Mouse (Mus musculus): ENCODE data around the gene Spock1.
A peak's percentile ranks its signal among the peaks of the same experiment; 100 is the strongest.

Spock1 gene

DNA sequence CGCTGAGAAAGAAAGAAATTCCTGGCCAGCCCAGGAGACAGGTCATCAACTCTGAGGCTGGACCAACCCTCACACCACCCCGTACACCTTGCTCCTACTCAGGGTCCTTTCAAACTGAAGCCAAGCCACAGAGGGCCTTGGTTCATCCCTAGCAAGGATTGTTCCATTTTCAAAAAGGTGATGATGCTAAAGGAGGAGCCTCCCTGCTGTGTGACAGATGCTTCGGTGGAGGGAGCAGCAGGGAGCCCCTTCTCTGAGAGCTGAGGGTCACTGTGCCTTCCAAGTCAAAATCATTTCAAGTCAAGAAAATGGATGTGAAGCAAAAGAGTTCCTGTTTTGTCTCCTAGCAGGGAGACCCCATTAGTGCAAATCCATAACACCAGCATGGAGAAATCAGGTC lies 23.2 kb upstream of the Spock1 start:
- peaks cover 20% of the 10 kb centered on the region for H3K4me1 ChIP-seq (replicated peaks; ENCODE audit: low read depth, low read length)
- H3K4me3 ChIP-seq (replicated peaks; ENCODE audit: low read length) = no peak overlapping the region

DNA sequence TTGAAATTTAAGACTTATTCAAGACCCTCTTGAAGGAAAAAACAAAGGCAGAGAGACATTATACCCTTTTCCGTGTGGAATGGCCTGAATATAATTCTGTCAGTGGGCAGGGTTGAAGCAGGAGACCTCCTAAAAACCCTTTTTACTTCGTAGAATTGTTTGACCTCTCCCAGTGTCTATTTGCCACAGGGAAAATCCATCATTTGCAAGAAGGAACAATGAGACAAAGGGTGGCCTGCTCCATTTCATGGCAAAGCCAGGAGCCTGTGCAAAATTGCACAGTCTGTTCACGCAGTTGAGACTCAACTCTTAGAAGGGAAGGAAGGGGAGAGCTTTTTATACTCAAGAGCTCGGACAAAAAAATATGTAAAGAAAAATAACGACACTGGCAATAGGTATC lies 22.6 kb upstream of the Spock1 start:
- TF ChIP-seq POU5F1 (IDR thresholded peaks at IDR 0.05; ENCODE audit: borderline replicate concordance, low read length) = no peak
- no peak for TF ChIP-seq CTCF (conservative IDR thresholded peaks at IDR 0.05; ENCODE audit: low read length)
- TF ChIP-seq NANOG (IDR thresholded peaks at IDR 0.05; ENCODE audit: borderline replicate concordance, low read length) = no peak
- Histone ChIP-seq H3K4me1 (replicated peaks; ENCODE audit: low read depth, low read length) (peaks cover 20% of the 10 kb centered on the region), H3K27me3 (ENCODE audit: insufficient read depth, low read length) (peaks cover 9% of the 10 kb centered on the region), H3K36me3 (ENCODE audit: insufficient read depth, low read length) (no peaks in the 10 kb centered on the region), H3K4me3 (replicated peaks; ENCODE audit: low read length) (no peak overlapping the region), H3K9me3 (ENCODE audit: low read length) (no peaks in the 10 kb centered on the region)

More for the DNA sequence above, 23.2 kb upstream of the Spock1 start:
- Histone ChIP-seq H3K9me3 (ENCODE audit: low read length) (no peaks in the 10 kb centered on the region), H3K27me3 (ENCODE audit: insufficient read depth, low read length) (peaks cover 9% of the 10 kb centered on the region), H3K36me3 (ENCODE audit: insufficient read depth, low read length) (no peaks in the 10 kb centered on the region)
- TF ChIP-seq NANOG (IDR thresholded peaks at IDR 0.05; ENCODE audit: borderline replicate concordance, low read length) (no peak), POU5F1 (IDR thresholded peaks at IDR 0.05; ENCODE audit: borderline replicate concordance, low read length) (no peak), CTCF (conservative IDR thresholded peaks at IDR 0.05; ENCODE audit: low read length) (no peak)

GRCm38 (mm10) chr13:57930283-57930682 lies 22.2 kb upstream of the Spock1 start:
- Histone ChIP-seq H3K4me1 (replicated peaks; ENCODE audit: low read depth, low read length) (peaks cover 20% of the 10 kb centered on the region), H3K9me3 (ENCODE audit: low read length) (no peaks in the 10 kb centered on the region), H3K4me3 (replicated peaks; ENCODE audit: low read length) (no peak overlapping the region), H3K36me3 (ENCODE audit: insufficient read depth, low read length) (no peaks in the 10 kb centered on the region), H3K27me3 (ENCODE audit: insufficient read depth, low read length) (peaks cover 9% of the 10 kb centered on the region)
- no peak for TF ChIP-seq POU5F1 (IDR thresholded peaks at IDR 0.05; ENCODE audit: borderline replicate concordance, low read length)
- TF ChIP-seq CTCF (conservative IDR thresholded peaks at IDR 0.05; ENCODE audit: low read length) = no peak
- no peak for TF ChIP-seq NANOG (IDR thresholded peaks at IDR 0.05; ENCODE audit: borderline replicate concordance, low read length)

GRCm38 (mm10) chr13:57919947-57920346 lies 11.8 kb upstream of the Spock1 start:
- TF ChIP-seq NANOG (IDR thresholded peaks at IDR 0.05; ENCODE audit: borderline replicate concordance, low read length) (no peak), CTCF (conservative IDR thresholded peaks at IDR 0.05; ENCODE audit: low read length) (no peak), POU5F1 (IDR thresholded peaks at IDR 0.05; ENCODE audit: borderline replicate concordance, low read length) (no peak)
- Histone ChIP-seq H3K9me3 (ENCODE audit: low read length) (no peaks in the 10 kb centered on the region), H3K4me1 (replicated peaks; ENCODE audit: low read depth, low read length) (no peaks in the 10 kb centered on the region), H3K27me3 (ENCODE audit: insufficient read depth, low read length) (peaks cover 13% of the 10 kb centered on the region; the same call in 1 of the 2 replicates), H3K4me3 (replicated peaks; ENCODE audit: low read length) (no peak overlapping the region), H3K36me3 (ENCODE audit: insufficient read depth, low read length) (no peaks in the 10 kb centered on the region)

- TF ChIP-seq POU5F1 (IDR thresholded peaks at IDR 0.05; ENCODE audit: borderline replicate concordance, low read length) = no peak
- no peak for TF ChIP-seq NANOG (IDR thresholded peaks at IDR 0.05; ENCODE audit: borderline replicate concordance, low read length)
- no peak for TF ChIP-seq CTCF (conservative IDR thresholded peaks at IDR 0.05; ENCODE audit: low read length)
- Histone ChIP-seq H3K36me3 (ENCODE audit: insufficient read depth, low read length) (no peaks in the 10 kb centered on the region), H3K4me1 (replicated peaks; ENCODE audit: low read depth, low read length) (0 out of 2 replicates have a peak, but pooled peaks cover 3% of the 10 kb centered on the region), H3K27me3 (ENCODE audit: insufficient read depth, low read length) (peaks cover 52% of the 10 kb centered on the region), H3K4me3 (replicated peaks; ENCODE audit: low read length) (no peak overlapping the region), H3K9me3 (ENCODE audit: low read length) (peaks cover 6% of the 10 kb centered on the region; the same call in 1 of the 2 replicates)
Measured at GRCm38 (mm10) chr13:57911171-57911570, 3.0 kb upstream of the Spock1 start.

- Histone ChIP-seq H3K4me1 (replicated peaks; ENCODE audit: low read depth, low read length) (0 out of 2 replicates have a peak, but pooled peaks cover 3% of the 10 kb centered on the region), H3K4me3 (replicated peaks; ENCODE audit: low read length) (peak overlapping the region; percentile 84), H3K36me3 (ENCODE audit: insufficient read depth, low read length) (no peaks in the 10 kb centered on the region), H3K9me3 (ENCODE audit: low read length) (peaks cover 6% of the 10 kb centered on the region; the same call in 1 of the 2 replicates), H3K27me3 (ENCODE audit: insufficient read depth, low read length) (peaks cover 68% of the 10 kb centered on the region)
- TF ChIP-seq POU5F1 (IDR thresholded peaks at IDR 0.05; ENCODE audit: borderline replicate concordance, low read length) = no peak
Measured at GRCm38 (mm10) chr13:57907428-57908265, 485 bp downstream of the Spock1 start.

- Histone ChIP-seq H3K27me3 (ENCODE audit: insufficient read depth, low read length) (no peaks in the 10 kb centered on the region; the same call in 1 of the 2 replicates), H3K4me1 (replicated peaks; ENCODE audit: low read depth, low read length) (no peaks in the 10 kb centered on the region; the same call in 1 of the 2 replicates), H3K4me3 (replicated peaks; ENCODE audit: low read length) (no peak overlapping the region), H3K9me3 (ENCODE audit: low read length) (no peaks in the 10 kb centered on the region), H3K36me3 (ENCODE audit: insufficient read depth, low read length) (no peaks in the 10 kb centered on the region)
- TF ChIP-seq CTCF (conservative IDR thresholded peaks at IDR 0.05; ENCODE audit: low read length) (no peak), NANOG (IDR thresholded peaks at IDR 0.05; ENCODE audit: borderline replicate concordance, low read length) (no peak), POU5F1 (IDR thresholded peaks at IDR 0.05; ENCODE audit: borderline replicate concordance, low read length) (no peak)
Measured at GRCm38 (mm10) chr13:57894597-57894996, 13.5 kb downstream of the Spock1 start.

DNA sequence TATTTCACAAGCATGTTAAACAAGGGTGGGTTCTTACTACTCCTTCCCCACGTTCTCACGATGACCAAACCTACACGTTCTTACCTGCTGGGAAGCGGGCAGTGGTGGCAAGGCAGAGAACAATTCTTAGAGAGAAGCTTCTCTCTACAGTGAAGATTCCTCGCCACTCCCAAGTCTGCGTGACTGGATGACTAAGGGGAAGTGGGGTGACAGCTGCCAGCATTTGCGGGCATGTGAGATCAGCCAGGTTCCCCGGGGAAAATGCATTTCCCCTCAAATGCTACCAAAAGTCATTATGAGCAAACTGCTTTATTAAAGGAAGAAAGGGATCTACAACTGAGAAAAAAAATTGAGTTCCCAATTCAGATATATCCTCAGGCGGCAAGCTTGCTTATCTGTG lies 18.4 kb downstream of the Spock1 start:
- no peaks in the 10 kb centered on the region for H3K9me3 ChIP-seq (ENCODE audit: low read length)
- H3K4me1 ChIP-seq (replicated peaks; ENCODE audit: low read depth, low read length) = no peaks in the 10 kb centered on the region; the same call in 1 of the 2 replicates
- H3K36me3 ChIP-seq (ENCODE audit: insufficient read depth, low read length) = no peaks in the 10 kb centered on the region
- TF ChIP-seq POU5F1 (IDR thresholded peaks at IDR 0.05; ENCODE audit: borderline replicate concordance, low read length) (no peak), NANOG (IDR thresholded peaks at IDR 0.05; ENCODE audit: borderline replicate concordance, low read length) (no peak), CTCF (conservative IDR thresholded peaks at IDR 0.05; ENCODE audit: low read length) (no peak)
- no peak overlapping the region for H3K4me3 ChIP-seq (replicated peaks; ENCODE audit: low read length)
- H3K27me3 ChIP-seq (ENCODE audit: insufficient read depth, low read length) = no peaks in the 10 kb centered on the region; the same call in 1 of the 2 replicates
